Mouse (Mus musculus) forebrain, embryonic 14.5 days (tissue): ENCODE results near the gene Fbxo45. TPM values are rescaled to one million over a fixed set of nuclear protein-coding genes. Genes with fewer than 3 reads are reported as not detected.

Source experiments
- ATAC-seq: fragments of 200-750 bp; cut with Nextera tagmentation; 2 replicates; pipeline ENCODE4 v1.8.0; 2017; ENCODE audit warnings: mild to moderate bottlenecking, moderate library complexity
- DNase-seq: peaks from one replicate; pipeline ENCODE4 v3.0.0-alpha.2; 2015; ENCODE audit warnings: low spot score
- H3K27ac ChIP-seq: fragments of 300-500 bp; sonication (generic); 2 replicates; pipeline ENCODE4 v1.5.1; 2014; ENCODE audit warnings: low read depth, mild to moderate bottlenecking, control low read depth, low read length, moderate library complexity
- H3K27me3 ChIP-seq: fragments of 300-500 bp; sonication (generic); replicated peaks from 2 replicates; pipeline ENCODE4 v1.6.1; 2014; ENCODE audit warnings: low read length, control low read depth, mixed read lengths; ENCODE audit not compliant: control insufficient read depth, insufficient read depth
- H3K36me3 ChIP-seq: fragments of 300-500 bp; sonication (generic); 2 replicates; pipeline ENCODE4 v1.6.1; 2014; ENCODE audit warnings: low read length, control low read depth; ENCODE audit not compliant: control insufficient read depth, insufficient read depth
- H3K4me1 ChIP-seq: fragments of 300-500 bp; sonication (generic); 2 replicates; pipeline ENCODE4 v1.6.1; 2014; ENCODE audit warnings: antibody characterized with exemption, low read length, control low read depth; ENCODE audit not compliant: control insufficient read depth, insufficient read depth
- H3K4me2 ChIP-seq: fragments of 300-500 bp; sonication (generic); 2 replicates; pipeline ENCODE4 v1.6.1; 2014; ENCODE audit warnings: mild to moderate bottlenecking, control low read depth, low read length
- H3K4me3 ChIP-seq: fragments of 300-500 bp; sonication (generic); 2 replicates; pipeline ENCODE4 v1.5.1; 2014; ENCODE audit warnings: low read depth, low read length, control low read depth
- H3K9ac ChIP-seq: fragments of 300-500 bp; sonication (generic); 2 replicates; pipeline ENCODE4 v1.6.1; 2014; ENCODE audit warnings: mild to moderate bottlenecking, low read length, control low read depth, moderate library complexity
- H3K9me3 ChIP-seq: fragments of 300-500 bp; sonication (generic); replicated peaks from 2 replicates; pipeline ENCODE4 v1.6.1; 2016; ENCODE audit warnings: low read length, control low read depth, mixed read lengths; ENCODE audit not compliant: control insufficient read depth
- WGBS: fragments of 180-500 bp; shearing (Covaris S2); extraction: QIAGEN DNeasy Blood & Tissue Kit; methylation state at CpG from one replicate; pipeline ENCODE4 v1.1.7; 2014; 5-methylcytosine and 5-hydroxymethylcytosine counted together
- polyA plus RNA-seq: library from polyadenylated mRNA; unstranded; fragments of >200 nt; fragmentation: Nextera tagmentation; extraction: Ambion mirVana; gene quantifications from 2 replicates; pipeline ENCODE4 v1.2.1, GENCODE M21; 2014

The Fbxo45 gene
- polyA plus RNA-seq = 10.6 and 10.7 TPM in 2 replicates

DNA sequence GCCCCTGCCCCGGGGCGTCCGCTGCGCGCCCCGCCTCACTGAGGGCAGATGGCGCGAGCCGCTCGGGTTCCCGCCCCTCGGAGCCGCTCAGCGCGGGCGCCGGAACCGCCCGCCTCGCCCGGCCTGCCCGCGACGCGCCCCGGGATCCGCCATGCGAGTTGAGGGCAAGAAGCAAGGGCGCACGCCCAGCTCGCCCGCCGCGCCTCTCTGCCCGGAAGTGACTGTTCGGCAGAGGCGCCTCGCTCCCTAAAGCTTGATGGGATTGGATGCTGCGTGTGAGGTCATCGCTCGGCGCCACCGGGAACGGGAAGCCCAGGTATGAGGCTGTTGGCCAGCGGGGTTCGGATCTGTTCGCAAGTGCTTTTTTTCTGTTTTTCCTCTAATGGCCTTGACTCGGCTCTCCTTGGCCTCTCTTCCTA lies at the start of gene Fbxo45, which contains the start of gene Wdr53:
Gene Fbxo45 (minus strand): TSS at position 207 of the 419 bp plus-strand sequence.
Gene Wdr53 (plus strand): TSS at position 276 of the 419 bp plus-strand sequence.
- H3K4me3 ChIP-seq = peak within 1 kb of the TSS; percentile 84
- peak; percentile 99 for ATAC-seq
- 0% methylated on average over 33 of the region's 48 CpGs for WGBS
- H3K4me1 ChIP-seq = peaks cover 12% of the 10 kb centered on the region
- H3K9ac ChIP-seq = peak within 1 kb of the TSS; percentile 92
- H3K4me2 ChIP-seq = peak within 1 kb of the TSS; percentile 81
- H3K9me3 ChIP-seq = no peaks in the 10 kb centered on the region
- DNase-seq = peak; percentile 98
- H3K27ac ChIP-seq = peak within 1 kb of the TSS; percentile 95
- no peaks in the 10 kb centered on the region for H3K27me3 ChIP-seq
- H3K36me3 ChIP-seq = peaks cover under 1% of the 10 kb centered on the region

DNA sequence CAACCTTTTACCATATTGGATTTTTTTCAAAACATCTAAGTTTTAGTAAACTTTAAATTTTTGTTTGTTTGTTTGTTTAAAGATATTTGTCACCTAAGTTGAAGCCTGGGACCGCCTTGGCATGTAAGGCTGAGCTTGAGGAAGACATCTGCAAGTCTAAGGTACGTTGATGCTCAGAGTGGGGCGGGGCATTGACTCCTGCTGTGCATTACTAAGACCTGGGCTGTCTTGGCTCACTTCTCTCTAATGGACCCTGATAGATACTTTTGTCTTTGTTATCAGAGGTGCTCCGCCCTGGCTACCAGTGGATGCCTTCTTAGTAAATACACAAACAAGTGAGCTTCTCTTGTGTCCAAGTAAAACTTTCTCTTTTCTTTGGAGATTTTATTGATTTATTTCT lies 44.9 kb upstream of the Fbxo45 start:
- ATAC-seq (no peak), DNase-seq (no peak)
- Histone ChIP-seq H3K36me3 (peaks cover 57% of the 10 kb centered on the region), H3K9me3 (no peaks in the 10 kb centered on the region), H3K27ac (no peak overlapping the region), H3K4me1 (no peaks in the 10 kb centered on the region), H3K9ac (no peak overlapping the region), H3K4me2 (no peak overlapping the region), H3K27me3 (no peaks in the 10 kb centered on the region), H3K4me3 (no peak overlapping the region)
- 95% methylated on average over 4 of the region's 4 CpGs for WGBS

DNA sequence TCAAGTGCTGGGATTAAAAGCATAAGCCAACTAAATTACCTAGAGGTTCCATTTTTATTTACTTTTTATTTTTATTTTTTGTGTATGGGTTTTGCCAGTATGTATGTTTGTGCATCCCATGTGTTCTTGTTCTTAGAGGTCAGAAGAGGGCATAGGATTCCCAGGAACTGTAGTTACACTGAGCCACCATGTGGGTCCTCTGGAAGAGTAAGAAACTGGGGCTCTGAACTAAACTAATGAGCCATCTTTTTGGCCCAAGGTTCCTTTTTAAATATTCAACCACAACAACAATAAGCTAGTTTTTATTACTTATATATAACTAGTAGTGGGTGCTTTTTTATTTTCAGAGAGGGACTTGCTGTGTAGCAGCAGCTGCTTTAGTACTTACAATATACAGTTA lies 35.6 kb upstream of the Fbxo45 start:
- Histone ChIP-seq H3K36me3 (peaks cover 53% of the 10 kb centered on the region), H3K9me3 (no peaks in the 10 kb centered on the region), H3K27ac (no peak overlapping the region), H3K4me2 (no peak overlapping the region), H3K9ac (no peak overlapping the region), H3K4me3 (no peak overlapping the region), H3K27me3 (no peaks in the 10 kb centered on the region), H3K4me1 (peaks cover 6% of the 10 kb centered on the region)
- DNase-seq = no peak
- ATAC-seq = no peak

DNA sequence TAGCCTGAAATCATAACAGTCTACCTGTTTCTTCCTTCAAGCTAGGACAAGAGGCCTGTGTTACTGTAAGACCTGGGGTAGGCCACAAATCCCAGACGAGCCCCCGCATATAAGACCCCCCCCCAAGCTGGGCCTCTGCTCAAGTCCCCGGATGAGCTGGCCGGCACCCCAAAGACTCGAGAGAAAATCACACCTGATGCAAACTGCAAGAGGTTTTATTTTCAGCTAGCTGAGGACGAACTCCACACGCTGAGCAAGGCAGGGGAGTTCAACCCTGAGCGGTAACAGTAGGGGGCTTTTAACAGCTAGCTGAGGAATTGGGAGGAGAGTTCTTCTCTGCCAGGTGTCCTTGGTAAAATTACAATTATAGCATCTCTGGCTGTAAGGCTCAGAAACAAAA lies 33.3 kb upstream of the Fbxo45 start:
- H3K4me1 ChIP-seq = peaks cover 12% of the 10 kb centered on the region
- H3K36me3 ChIP-seq = peaks cover 29% of the 10 kb centered on the region
- H3K9me3 ChIP-seq = no peaks in the 10 kb centered on the region
- no peak overlapping the region for H3K9ac ChIP-seq
- H3K4me3 ChIP-seq = 0 out of 2 replicates have a peak overlapping the region, but pooled peaks have one; percentile 84
- H3K4me2 ChIP-seq = peak overlapping the region; percentile 50; the same call in 1 of the 2 replicates
- H3K27me3 ChIP-seq = no peaks in the 10 kb centered on the region
- 92% methylated on average over 8 of the region's 8 CpGs for WGBS
- DNase-seq = no peak
- no peak overlapping the region for H3K27ac ChIP-seq
- no peak for ATAC-seq

DNA sequence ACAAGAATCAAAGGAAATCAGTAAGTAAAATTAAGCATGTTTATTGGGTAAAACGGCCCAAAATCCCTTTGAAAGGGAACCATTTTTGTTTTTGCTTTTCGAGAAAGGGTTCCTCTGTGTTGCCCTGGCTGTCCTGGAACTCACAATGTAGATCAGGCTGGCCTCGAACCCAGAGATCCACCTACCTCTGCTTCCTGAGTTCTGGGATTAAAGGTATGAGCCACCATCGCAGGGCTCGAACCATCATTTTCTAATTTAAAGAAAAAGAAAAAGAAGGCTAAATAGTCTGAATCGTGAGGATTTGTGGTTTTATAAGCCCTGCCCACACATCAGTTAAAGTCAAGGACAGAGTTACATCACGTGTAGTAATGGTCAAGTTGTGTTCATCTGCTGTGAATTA lies 31.4 kb upstream of the Fbxo45 start:
- DNase-seq (no peak), ATAC-seq (no peak)
- Histone ChIP-seq H3K9me3 (no peaks in the 10 kb centered on the region), H3K4me3 (peak overlapping the region; percentile 84), H3K4me2 (peak overlapping the region; percentile 50), H3K4me1 (peaks cover 12% of the 10 kb centered on the region), H3K27me3 (no peaks in the 10 kb centered on the region), H3K36me3 (peaks cover 11% of the 10 kb centered on the region), H3K9ac (peak overlapping the region; percentile 87), H3K27ac (no peak overlapping the region)
- WGBS = 52% methylated on average over 7 of the region's 7 CpGs

DNA sequence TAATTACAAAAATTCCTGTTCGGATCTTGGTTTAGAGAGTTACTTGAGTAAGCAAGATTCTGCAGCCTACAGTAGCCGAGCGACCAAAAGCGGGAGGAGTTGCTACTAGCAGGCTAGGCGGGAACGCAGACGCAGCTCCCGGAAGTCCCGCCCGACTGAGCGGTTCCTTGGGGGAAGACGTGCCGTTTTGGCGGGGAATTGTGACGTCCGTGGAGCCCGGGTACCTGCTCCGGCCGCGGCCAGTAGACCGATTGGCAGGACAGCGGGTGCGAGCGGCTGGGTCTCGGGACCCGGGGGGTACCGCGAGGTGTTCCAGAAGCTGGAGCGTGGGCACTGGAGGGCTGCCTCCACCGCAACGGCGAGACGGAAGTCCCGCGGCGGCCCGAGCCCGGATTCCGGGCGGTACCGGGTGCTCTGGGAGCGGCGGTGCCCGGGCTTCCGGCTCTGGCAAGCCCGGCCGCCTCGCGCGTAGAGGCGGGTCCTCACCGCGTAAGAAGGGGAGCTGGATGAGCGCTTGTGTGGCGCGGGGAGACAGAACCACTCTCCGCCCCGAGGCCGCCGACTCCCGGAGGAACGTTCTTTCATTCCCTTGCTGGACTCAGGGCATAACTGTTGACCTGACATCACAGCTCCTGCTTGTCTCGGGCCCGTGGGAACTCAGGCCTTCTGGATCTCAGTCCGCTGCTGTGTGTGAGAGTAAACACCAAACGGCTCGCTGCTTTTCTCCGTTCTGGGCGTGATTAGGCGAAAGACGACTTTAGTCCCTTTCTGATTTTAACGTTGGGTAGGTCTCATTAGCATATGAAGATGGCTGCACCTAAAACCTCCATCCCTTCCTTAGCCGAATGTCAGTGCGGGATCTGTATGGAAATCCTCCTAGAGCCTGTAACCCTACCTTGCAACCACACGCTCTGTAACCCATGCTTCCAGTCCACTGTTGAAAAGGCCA lies 30.6 kb upstream of the Fbxo45 start, which contains the start of gene Rnf168:
Gene Rnf168 (plus strand): TSS at position 152 of the 949 bp plus-strand sequence.
- under 1% methylated on average over 66 of the region's 75 CpGs for WGBS
- Histone ChIP-seq H3K4me1 (peaks cover 12% of the 10 kb centered on the region), H3K4me2 (peak within 1 kb of the TSS; percentile 50), H3K27ac (peak within 1 kb of the TSS; percentile 94), H3K36me3 (0 out of 2 replicates have a peak, but pooled peaks cover 3% of the 10 kb centered on the region), H3K27me3 (no peaks in the 10 kb centered on the region), H3K4me3 (peak within 1 kb of the TSS; percentile 84), H3K9me3 (no peaks in the 10 kb centered on the region), H3K9ac (peak within 1 kb of the TSS; percentile 87)
- peak; percentile 96 for ATAC-seq
- DNase-seq = peak; percentile 95

DNA sequence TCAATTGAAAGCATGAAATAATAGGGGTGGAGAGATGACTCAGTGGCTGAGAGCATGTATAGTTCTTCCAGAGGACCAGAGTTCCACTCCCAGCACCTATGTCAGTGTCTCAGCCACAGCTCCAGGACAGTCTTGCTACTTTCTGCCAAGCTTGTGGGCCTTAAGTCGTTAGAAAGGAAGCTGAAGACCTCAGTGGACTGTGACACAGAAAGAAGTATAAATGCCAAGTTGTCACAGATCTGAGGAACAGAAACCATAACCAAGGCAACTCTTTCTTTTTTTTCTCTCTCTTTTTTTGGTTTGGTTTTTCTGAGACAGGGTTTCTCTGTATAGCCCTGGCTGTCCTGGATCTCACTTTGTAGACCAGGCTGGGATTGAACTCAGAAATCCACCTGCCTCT lies 28.9 kb upstream of the Fbxo45 start:
- no peak for ATAC-seq
- Histone ChIP-seq H3K36me3 (no peaks in the 10 kb centered on the region), H3K9me3 (no peaks in the 10 kb centered on the region), H3K27ac (no peak overlapping the region), H3K4me1 (peaks cover 8% of the 10 kb centered on the region), H3K9ac (no peak overlapping the region), H3K27me3 (no peaks in the 10 kb centered on the region), H3K4me3 (no peak overlapping the region), H3K4me2 (no peak overlapping the region)
- WGBS = 70% methylated on average over 1 of the region's 1 CpGs
- no peak for DNase-seq

DNA sequence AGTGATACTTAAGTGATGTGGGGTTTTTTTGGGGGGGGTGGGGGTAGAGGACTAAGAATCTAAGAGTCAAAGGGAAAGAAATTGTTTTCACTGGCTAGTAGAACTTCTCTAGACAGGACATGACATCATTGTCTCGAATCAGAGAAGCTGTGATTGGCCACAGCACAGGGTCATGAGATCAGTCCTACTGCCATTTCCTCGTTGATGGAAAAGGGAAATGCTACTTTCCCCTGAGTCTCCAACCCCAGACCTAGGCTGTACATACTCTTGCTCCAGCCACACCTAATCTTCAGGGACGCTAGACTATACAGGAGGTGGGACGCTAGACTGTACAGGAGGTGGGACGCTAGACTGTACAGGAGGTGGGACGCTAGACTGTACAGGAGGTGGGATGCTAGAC lies 28.1 kb upstream of the Fbxo45 start:
- H3K4me1 ChIP-seq = peaks cover 8% of the 10 kb centered on the region
- H3K9ac ChIP-seq = no peak overlapping the region
- 91% methylated on average over 6 of the region's 6 CpGs for WGBS
- H3K27ac ChIP-seq = no peak overlapping the region
- H3K4me2 ChIP-seq = no peak overlapping the region
- H3K9me3 ChIP-seq = no peaks in the 10 kb centered on the region
- H3K27me3 ChIP-seq = no peaks in the 10 kb centered on the region
- no peak for ATAC-seq
- H3K4me3 ChIP-seq = no peak overlapping the region
- no peak for DNase-seq
- no peaks in the 10 kb centered on the region for H3K36me3 ChIP-seq

DNA sequence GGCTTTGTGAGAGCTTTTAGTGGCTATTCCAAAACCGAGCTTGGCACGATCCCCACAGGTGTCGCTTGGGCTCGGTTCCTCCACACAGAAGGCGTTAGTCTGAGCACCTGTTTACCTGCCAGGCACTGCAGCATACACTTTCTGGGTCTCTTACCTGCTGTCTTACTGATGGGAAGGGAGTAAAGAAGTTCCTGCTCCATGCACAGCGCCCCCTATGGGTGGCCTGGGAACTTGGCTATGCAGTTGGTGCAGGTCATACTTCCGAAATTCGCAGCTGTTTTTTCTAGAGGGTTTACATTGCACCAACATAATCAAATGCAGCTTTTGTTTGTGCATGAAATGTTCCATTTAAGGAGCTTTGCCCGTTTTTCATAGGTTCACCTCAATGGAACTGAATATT lies 26.4 kb upstream of the Fbxo45 start:
- Histone ChIP-seq H3K4me3 (no peak overlapping the region), H3K4me1 (peaks cover 6% of the 10 kb centered on the region), H3K27me3 (no peaks in the 10 kb centered on the region), H3K4me2 (no peak overlapping the region), H3K27ac (no peak overlapping the region), H3K36me3 (no peaks in the 10 kb centered on the region), H3K9me3 (no peaks in the 10 kb centered on the region), H3K9ac (no peak overlapping the region)
- 48% methylated on average over 9 of the region's 9 CpGs for WGBS
- DNase-seq (no peak), ATAC-seq (no peak)
